Mouse (Mus musculus): ENCODE results near the gene Odf2.

DNA sequence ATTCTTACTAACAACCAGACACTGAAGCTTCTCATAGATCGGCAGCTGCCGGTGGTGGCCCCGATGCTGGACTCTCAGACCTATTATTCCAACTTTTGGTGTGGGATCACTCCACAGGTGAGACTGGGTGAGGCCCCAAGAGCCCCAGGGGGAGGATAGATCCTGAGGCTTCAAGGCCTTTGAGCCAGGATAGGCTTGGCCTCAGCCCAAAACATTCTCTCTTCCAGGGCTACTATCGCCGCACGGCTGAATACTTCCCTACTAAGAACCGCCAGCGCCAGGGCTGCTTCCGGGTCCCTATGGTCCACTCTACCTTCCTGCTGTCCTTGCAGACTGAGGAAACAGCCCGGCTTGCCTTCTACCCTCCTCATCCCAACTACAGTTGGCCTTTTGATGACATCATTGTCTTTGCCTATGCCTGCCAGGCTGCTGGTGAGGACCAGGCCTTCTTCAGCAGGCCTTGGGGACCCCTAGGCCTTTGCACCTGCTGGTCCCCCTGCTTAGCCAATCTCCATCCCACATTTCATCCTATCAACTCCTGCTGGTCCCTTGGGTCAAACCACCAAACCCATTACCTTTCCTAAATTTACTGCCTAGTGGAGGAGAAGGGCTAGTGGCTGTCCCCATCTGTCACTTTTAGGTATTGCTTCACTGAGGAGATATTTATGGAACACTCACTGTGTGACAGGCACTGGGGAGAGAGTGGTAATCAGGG is 16.3 kb upstream of the Odf2 start:
- TF ChIP-seq CTCF (IDR thresholded peaks at IDR 0.05; ENCODE audit: control insufficient read depth, insufficient read depth, insufficient replicate concordance, low read depth, low read length) (no peak), POLR2A (IDR thresholded peaks at IDR 0.05; ENCODE audit: control insufficient read depth, low read depth, low read length) (no peak)
